Mouse (Mus musculus): ENCODE data around the gene Cct4.
A peak's percentile ranks its signal among the peaks of the same experiment; 100 is the strongest.

The Cct4 gene

GRCm38 (mm10) chr11:23047663-23048582, 57.6 kb downstream of the Cct4 start:
- DNase-seq: peak; percentile 85

GRCm38 (mm10) chr11:23049642-23050041, 59.3 kb downstream of the Cct4 start:
- DNase-seq: no peak

GRCm38 (mm10) chr11:23052353-23052752, 62.0 kb downstream of the Cct4 start:
- DNase-seq: no peak

All from heart, adult 11 months (tissue).